Mouse (Mus musculus) retina, postnatal 1 day (tissue): Measurements from ENCODE around the gene Alpi.

Experiments
- DNase-seq: peaks from one replicate; pipeline ENCODE4 v3.0.0-alpha.2; 2012

Gene Alpi

GRCm38 (mm10) chr1:87101411-87101810, at the start of gene Alpi:
Gene Alpi (minus strand): TSS chr1:87101606.
- DNase-seq, result no peak

DNA sequence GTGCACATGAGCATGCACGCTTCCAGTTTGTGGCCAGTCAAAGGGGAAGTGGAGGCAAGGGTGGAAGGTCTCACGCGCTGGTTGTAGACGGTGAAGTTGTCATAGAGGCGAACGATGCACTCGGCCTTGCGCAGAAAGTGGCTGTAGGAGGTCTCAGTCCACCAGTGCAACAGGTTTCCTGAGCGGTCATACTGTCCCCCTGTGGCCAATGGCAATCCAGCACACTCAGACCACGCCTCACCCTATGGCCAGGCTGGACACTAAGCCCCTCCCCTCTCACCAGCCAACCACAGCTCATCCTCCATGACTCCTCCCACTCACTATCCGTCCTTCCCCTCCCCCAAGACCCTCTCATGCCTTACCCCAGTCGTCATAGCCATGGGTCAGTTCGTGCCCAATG, 48.0 kb upstream of the Alpi start:
- DNase-seq, result peak; percentile 57

- peak; percentile 6 for DNase-seq
These were observed 41.7 kb upstream of the Alpi start for GRCm38 (mm10) chr1:87143141-87143540.

DNA sequence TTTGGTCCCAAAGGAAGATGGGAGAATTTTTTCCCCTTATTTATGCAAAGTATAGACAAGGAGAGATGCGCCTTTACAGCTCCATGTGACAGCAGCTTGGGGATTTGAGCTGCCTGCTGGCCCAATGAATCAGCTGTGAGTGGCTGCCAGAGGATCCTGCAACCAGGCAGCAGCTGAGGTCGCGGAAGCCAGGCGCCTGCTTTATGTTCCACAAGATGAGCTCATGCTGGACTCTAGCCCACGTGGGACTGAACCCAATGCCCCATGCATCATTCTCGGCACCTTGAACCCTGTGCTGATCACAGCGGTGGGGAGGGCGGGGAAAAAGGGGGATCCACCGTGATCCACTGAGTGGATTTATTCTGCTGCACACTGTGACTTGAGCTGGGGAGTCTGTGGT, 41.0 kb upstream of the Alpi start:
- DNase-seq, result peak; percentile 19

- no peak for DNase-seq
These were observed 40.1 kb upstream of the Alpi start for GRCm38 (mm10) chr1:87141550-87141949.

- no peak for DNase-seq
These were observed 30.4 kb upstream of the Alpi start for GRCm38 (mm10) chr1:87131803-87132202.

DNA sequence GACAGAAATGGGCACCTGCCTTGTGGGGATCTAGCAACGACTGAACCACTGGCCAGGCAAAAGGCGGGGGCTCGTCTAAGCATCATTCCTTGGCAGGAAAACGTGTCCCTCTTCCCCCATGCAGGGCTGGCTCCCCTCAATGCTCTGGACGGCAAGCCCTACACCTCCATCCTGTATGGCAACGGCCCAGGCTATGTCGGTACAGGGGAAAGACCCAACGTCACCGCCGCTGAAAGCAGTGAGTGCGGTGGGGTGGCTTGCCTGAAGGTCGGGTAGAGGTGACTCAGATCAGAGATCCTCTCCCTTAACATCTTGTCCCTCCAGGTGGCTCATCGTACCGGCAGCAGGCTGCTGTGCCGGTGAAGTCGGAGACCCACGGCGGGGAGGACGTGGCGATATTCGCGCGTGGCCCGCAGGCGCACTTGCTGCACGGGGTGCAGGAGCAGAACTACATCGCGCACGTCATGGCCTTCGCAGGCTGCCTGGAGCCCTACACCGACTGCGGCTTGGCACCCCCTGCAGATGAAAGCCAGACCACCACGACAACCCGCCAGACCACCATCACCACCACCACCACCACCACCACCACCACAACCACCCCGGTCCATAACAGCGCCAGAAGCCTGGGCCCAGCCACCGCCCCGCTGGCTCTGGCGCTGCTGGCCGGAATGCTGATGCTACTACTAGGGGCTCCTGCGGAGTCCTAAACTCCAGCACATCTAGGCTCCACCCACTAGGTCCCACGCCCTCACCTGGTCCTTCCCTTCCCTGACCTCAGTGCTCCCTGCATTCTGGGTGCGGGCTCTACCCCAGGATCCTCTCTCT, 26.0 kb upstream of the Alpi start:
- peak; percentile 19 for DNase-seq

- DNase-seq, result no peak
These were observed 23.3 kb upstream of the Alpi start, which contains the start of gene Akp3 for GRCm38 (mm10) chr1:87124673-87125072. Gene Akp3 (plus strand): TSS chr1:87124973.

GRCm38 (mm10) chr1:87114784-87115183, 13.4 kb upstream of the Alpi start:
- no peak for DNase-seq

- peak; percentile 58 for DNase-seq
These were observed 10.4 kb upstream of the Alpi start for GRCm38 (mm10) chr1:87111719-87112354.

GRCm38 (mm10) chr1:87108564-87108963, 7.2 kb upstream of the Alpi start:
- no peak for DNase-seq

DNA sequence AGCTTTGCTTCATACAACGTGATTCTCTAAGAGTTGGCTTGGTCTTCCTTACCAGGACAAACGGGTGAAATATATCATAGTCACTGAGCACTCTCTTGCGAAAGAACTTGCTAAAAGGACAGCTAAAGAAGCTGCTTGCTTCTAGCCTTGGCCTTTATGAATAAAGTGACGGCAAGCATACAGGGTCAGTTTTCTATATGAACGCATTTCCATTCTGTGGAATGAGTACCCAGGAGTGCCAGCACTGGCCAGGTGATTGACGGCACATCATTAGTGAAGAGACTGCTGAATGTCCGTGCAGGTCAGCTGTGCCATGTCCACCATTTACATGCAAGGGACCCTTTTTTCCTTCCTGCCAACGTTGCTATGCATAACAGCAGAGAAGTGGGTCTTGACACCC, 5.1 kb upstream of the Alpi start:
- no peak for DNase-seq

- DNase-seq, result no peak
These were observed 2.5 kb upstream of the Alpi start for GRCm38 (mm10) chr1:87103936-87104335.

- no peak for DNase-seq
These were observed 708 bp upstream of the Alpi start for GRCm38 (mm10) chr1:87102114-87102513.

DNA sequence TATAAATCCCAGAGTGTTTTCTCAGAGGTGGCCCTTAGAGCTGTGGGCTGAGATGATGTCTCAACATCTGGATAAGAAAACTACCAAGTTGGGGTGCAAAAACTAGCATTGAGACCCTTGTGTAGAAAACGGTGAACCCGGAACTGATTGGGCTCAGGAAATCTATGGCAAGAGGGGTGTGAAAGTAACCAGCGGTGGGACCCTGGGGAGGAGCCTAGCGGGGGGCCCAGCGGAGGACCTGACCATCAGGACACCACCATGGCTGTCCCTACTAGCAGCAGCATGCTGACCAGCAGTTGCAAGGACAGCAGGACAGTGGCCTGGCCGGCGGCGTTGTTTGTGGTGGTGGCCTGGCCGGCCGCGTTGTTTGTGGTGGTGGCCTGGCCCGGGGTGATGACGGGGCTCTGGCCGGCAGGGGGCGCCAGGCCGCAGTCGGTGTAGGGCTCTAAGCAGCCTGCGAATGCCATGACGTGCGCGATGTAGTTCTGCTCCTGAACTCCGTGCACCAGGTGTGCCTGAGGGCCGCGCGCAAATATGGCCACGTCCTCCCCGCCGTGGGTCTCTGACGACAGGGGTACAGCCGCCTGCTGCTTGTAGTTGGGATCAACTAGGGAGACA, 2.9 kb downstream of the Alpi start:
- DNase-seq, result peak; percentile 73

GRCm38 (mm10) chr1:87095642-87096041, 5.8 kb downstream of the Alpi start:
- DNase-seq, result no peak

DNA sequence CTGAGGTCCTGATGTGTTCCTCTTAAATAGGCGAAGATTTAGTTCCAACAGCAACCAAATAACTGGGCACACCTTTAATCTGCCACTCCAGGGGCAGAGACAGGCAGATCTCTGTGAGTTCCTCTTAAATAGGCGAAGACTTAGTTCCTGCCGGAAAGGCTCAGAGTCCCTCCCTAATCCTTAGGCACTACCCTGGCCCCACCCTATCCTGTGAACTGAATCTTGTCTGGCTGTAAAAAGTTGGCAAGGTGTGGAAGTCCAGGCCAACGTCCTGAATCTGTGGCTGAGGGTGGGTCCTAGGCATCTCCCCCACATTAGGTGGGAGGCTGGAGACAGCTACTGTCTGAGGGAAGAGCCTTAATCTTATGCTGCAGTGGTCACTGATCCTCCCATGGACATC, 11.6 kb downstream of the Alpi start, which contains the start of gene Alppl2:
Gene Alppl2 (minus strand): TSS at position 101 of the 400 bp plus-strand sequence.
- no peak for DNase-seq

- no peak for DNase-seq
These were observed 12.2 kb downstream of the Alpi start for GRCm38 (mm10) chr1:87089251-87089650.

DNA sequence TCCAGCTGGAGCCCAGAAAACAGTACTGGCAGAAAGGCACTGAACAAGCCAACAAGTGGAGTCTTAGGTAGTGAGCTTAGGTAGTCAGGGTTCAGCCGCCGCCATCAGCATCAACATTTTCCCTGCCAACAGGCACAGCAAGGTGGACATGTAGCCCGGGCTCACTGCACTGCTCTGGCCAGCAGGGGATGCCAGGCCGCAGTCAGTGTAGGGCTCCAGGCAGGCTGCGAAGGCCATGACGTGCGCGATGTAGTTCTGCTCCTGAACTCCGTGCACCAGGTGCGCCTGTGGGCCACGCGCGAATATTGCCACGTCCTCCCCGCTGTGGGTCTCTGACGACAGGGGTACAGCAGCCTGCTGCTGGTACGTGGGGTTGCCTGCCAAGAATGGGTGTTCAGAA, 14.4 kb downstream of the Alpi start:
- no peak for DNase-seq

- no peak for DNase-seq
These were observed 15.2 kb downstream of the Alpi start for GRCm38 (mm10) chr1:87086196-87086595.

- no peak for DNase-seq
These were observed 27.6 kb downstream of the Alpi start for GRCm38 (mm10) chr1:87073776-87074175.

GRCm38 (mm10) chr1:87070720-87071119, 30.7 kb downstream of the Alpi start:
- DNase-seq, result peak; percentile 22

DNA sequence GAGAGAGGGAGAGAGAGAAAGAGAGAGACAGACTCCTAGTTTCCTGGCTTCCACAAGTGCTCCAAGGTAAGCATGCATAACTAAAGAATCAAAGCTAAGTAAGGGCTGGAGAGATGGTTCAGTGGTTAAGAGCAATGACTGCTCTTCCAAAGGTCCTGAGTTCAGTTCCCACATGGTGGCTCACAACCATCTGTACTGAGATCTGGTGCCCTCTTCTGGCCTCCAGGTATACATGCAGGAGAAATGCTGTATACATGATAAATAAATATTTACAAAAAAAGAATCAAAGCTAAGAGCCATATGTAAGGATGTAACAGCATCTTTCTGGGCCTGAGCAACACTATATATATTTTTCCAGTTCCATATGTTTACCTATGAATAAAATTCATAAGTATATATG, 40.5 kb downstream of the Alpi start:
- no peak for DNase-seq
